Mouse (Mus musculus) intestine, embryonic 14.5 days (tissue): ENCODE data around the gene Adcy2. TPM values are rescaled to one million over a fixed set of nuclear protein-coding genes. Genes with fewer than 3 reads are reported as not detected.
A peak's percentile ranks its signal among the peaks of the same experiment; 100 is the strongest.

Experiments used
- ATAC-seq: fragments of 200-750 bp; cut with Nextera tagmentation; replicated peaks from 2 replicates; pipeline ENCODE4 v1.8.0; 2017; ENCODE audit warnings: low read depth, moderate number of reproducible peaks, moderate TSS enrichment, moderate library complexity; ENCODE audit not compliant: low FRiP score, low TSS enrichment
- DNase-seq: peaks from one replicate; pipeline ENCODE4 v3.0.0-alpha.2; 2018; ENCODE audit warnings: low spot score
- H3K27ac ChIP-seq: fragments of 300-500 bp; sonication (generic); 2 replicates; pipeline ENCODE4 v1.5.1; 2014; ENCODE audit warnings: low read depth, mild to moderate bottlenecking, control low read depth
- H3K27me3 ChIP-seq: fragments of 300-500 bp; sonication (generic); replicated peaks from 2 replicates; pipeline ENCODE4 v1.6.1; 2014; ENCODE audit warnings: low read length, control low read depth; ENCODE audit not compliant: control insufficient read depth, insufficient read depth
- H3K36me3 ChIP-seq: fragments of 300-500 bp; sonication (generic); 2 replicates; pipeline ENCODE4 v1.6.1; 2014; ENCODE audit warnings: low read length, control low read depth; ENCODE audit not compliant: control insufficient read depth, insufficient read depth
- H3K4me1 ChIP-seq: fragments of 300-500 bp; sonication (generic); replicated peaks from 2 replicates; pipeline ENCODE4 v1.6.1; 2014; ENCODE audit warnings: low read length, control low read depth, mixed read lengths; ENCODE audit not compliant: control insufficient read depth, insufficient read depth
- H3K4me2 ChIP-seq: fragments of 300-500 bp; sonication (generic); 2 replicates; pipeline ENCODE4 v1.6.1; 2014; ENCODE audit warnings: low read length
- H3K4me3 ChIP-seq: fragments of 300-500 bp; sonication (generic); 2 replicates; pipeline ENCODE4 v1.5.1; 2014; ENCODE audit warnings: low read depth, low read length, control low read depth, mixed read lengths
- H3K9ac ChIP-seq: fragments of 300-500 bp; sonication (generic); 2 replicates; pipeline ENCODE4 v1.6.1; 2014; ENCODE audit warnings: mild to moderate bottlenecking, low read length
- H3K9me3 ChIP-seq: fragments of 300-500 bp; sonication (generic); 2 replicates; pipeline ENCODE4 v1.6.1; 2016; ENCODE audit warnings: low read length, control low read depth; ENCODE audit not compliant: control insufficient read depth
- WGBS: fragments of 180-500 bp; shearing (Covaris S2); extraction: QIAGEN DNeasy Blood & Tissue Kit; methylation state at CpG from one replicate; pipeline ENCODE4 v1.1.7; 2014; 5-methylcytosine and 5-hydroxymethylcytosine counted together
- polyA plus RNA-seq: library from polyadenylated mRNA; unstranded; fragments of >200 nt; fragmentation: Nextera tagmentation; extraction: Ambion mirVana; gene quantifications from 2 replicates; pipeline ENCODE4 v1.2.1, GENCODE M21; 2014

Adcy2 gene
- polyA plus RNA-seq, 1 experiment from 2014 or later, result 5.5 TPM

GRCm38 (mm10) chr13:69006915-69007314, 7.6 kb upstream of the Adcy2 start:
- no peaks in the 10 kb centered on the region for H3K4me1 ChIP-seq
- no peaks in the 10 kb centered on the region for H3K27me3 ChIP-seq
- DNase-seq (no peak), ATAC-seq (no peak)
- no peak overlapping the region for H3K4me3 ChIP-seq
- 72% methylated on average over 5 of the region's 5 CpGs for WGBS
- no peak overlapping the region for H3K9ac ChIP-seq
- H3K9me3 ChIP-seq, result no peaks in the 10 kb centered on the region
- no peaks in the 10 kb centered on the region for H3K36me3 ChIP-seq
- H3K27ac ChIP-seq, result no peak overlapping the region
- H3K4me2 ChIP-seq, result no peak overlapping the region

- 81% methylated on average over 4 of the region's 4 CpGs for WGBS
- no peak for ATAC-seq
- H3K4me3 ChIP-seq, result no peak overlapping the region
Observed at GRCm38 (mm10) chr13:69006091-69006490, 6.8 kb upstream of the Adcy2 start.

GRCm38 (mm10) chr13:69004406-69004805, 5.1 kb upstream of the Adcy2 start:
- no peaks in the 10 kb centered on the region for H3K36me3 ChIP-seq
- H3K27me3 ChIP-seq, result peaks cover 5% of the 10 kb centered on the region; the same call in 1 of the 2 replicates
- no peak overlapping the region for H3K9ac ChIP-seq
- ATAC-seq, result no peak
- no peak for DNase-seq
- no peaks in the 10 kb centered on the region for H3K9me3 ChIP-seq
- no peak overlapping the region for H3K4me2 ChIP-seq
- no peaks in the 10 kb centered on the region for H3K4me1 ChIP-seq
- WGBS, result 86% methylated on average over 4 of the region's 4 CpGs
- no peak overlapping the region for H3K27ac ChIP-seq
- H3K4me3 ChIP-seq, result no peak overlapping the region

More at GRCm38 (mm10) chr13:69006091-69006490, 6.8 kb upstream of the Adcy2 start:
- DNase-seq, result no peak
- H3K9ac ChIP-seq, result no peak overlapping the region
- no peak overlapping the region for H3K4me2 ChIP-seq
- H3K9me3 ChIP-seq, result no peaks in the 10 kb centered on the region
- no peaks in the 10 kb centered on the region for H3K36me3 ChIP-seq
- no peak overlapping the region for H3K27ac ChIP-seq
- no peaks in the 10 kb centered on the region for H3K27me3 ChIP-seq
- no peaks in the 10 kb centered on the region for H3K4me1 ChIP-seq

- Histone ChIP-seq H3K9me3 (no peaks in the 10 kb centered on the region), H3K27ac (no peak overlapping the region), H3K4me2 (no peak overlapping the region), H3K27me3 (peaks cover 9% of the 10 kb centered on the region), H3K4me3 (no peak overlapping the region), H3K36me3 (no peaks in the 10 kb centered on the region), H3K9ac (no peak overlapping the region), H3K4me1 (peaks cover 7% of the 10 kb centered on the region)
- 62% methylated on average over 5 of the region's 5 CpGs for WGBS
- ATAC-seq (no peak; the same call in 1 of the 2 replicates), DNase-seq (no peak)
Observed at GRCm38 (mm10) chr13:69002631-69003030, 3.3 kb upstream of the Adcy2 start.

- 20% methylated on average over 4 of the region's 4 CpGs for WGBS
- Histone ChIP-seq H3K4me2 (no peak overlapping the region), H3K4me1 (peaks cover 9% of the 10 kb centered on the region), H3K4me3 (no peak overlapping the region), H3K36me3 (no peaks in the 10 kb centered on the region), H3K27me3 (peaks cover 12% of the 10 kb centered on the region), H3K9ac (no peak overlapping the region), H3K27ac (no peak overlapping the region), H3K9me3 (no peaks in the 10 kb centered on the region)
- DNase-seq, result peak; percentile 63
- no peak for ATAC-seq
Observed at GRCm38 (mm10) chr13:69002173-69002572, 2.8 kb upstream of the Adcy2 start.

GRCm38 (mm10) chr13:68999826-69000225, 485 bp upstream of the Adcy2 start:
- Histone ChIP-seq H3K4me3 (peak overlapping the region; percentile 57), H3K27me3 (peaks cover 12% of the 10 kb centered on the region), H3K4me1 (peaks cover 13% of the 10 kb centered on the region), H3K4me2 (peak overlapping the region; percentile 85), H3K9me3 (no peaks in the 10 kb centered on the region), H3K27ac (no peak overlapping the region), H3K36me3 (no peaks in the 10 kb centered on the region), H3K9ac (no peak overlapping the region)
- 31% methylated on average over 5 of the region's 5 CpGs for WGBS
- no peak for DNase-seq
- no peak for ATAC-seq

GRCm38 (mm10) chr13:68998558-68998917, 803 bp downstream of the Adcy2 start:
- no peak for ATAC-seq

GRCm38 (mm10) chr13:68997821-68998551, 1.4 kb downstream of the Adcy2 start:
- DNase-seq (peak; percentile 65), ATAC-seq (no peak)
- Histone ChIP-seq H3K36me3 (no peaks in the 10 kb centered on the region), H3K4me3 (peak overlapping the region; percentile 57), H3K4me1 (peaks cover 13% of the 10 kb centered on the region), H3K4me2 (peak overlapping the region; percentile 85), H3K9me3 (no peaks in the 10 kb centered on the region), H3K9ac (peak overlapping the region; percentile 69), H3K27ac (no peak overlapping the region), H3K27me3 (peaks cover 12% of the 10 kb centered on the region)
- 6% methylated on average over 22 of the region's 22 CpGs for WGBS

More at GRCm38 (mm10) chr13:68998558-68998917, 803 bp downstream of the Adcy2 start:
- under 1% methylated on average over 17 of the region's 17 CpGs for WGBS
- Histone ChIP-seq H3K4me1 (peaks cover 13% of the 10 kb centered on the region), H3K4me3 (peak overlapping the region; percentile 57), H3K9ac (peak overlapping the region; percentile 69), H3K27me3 (peaks cover 12% of the 10 kb centered on the region), H3K9me3 (no peaks in the 10 kb centered on the region), H3K36me3 (no peaks in the 10 kb centered on the region), H3K4me2 (peak overlapping the region; percentile 85), H3K27ac (no peak overlapping the region)
- peak; percentile 52 for DNase-seq

- DNase-seq, result no peak
- Histone ChIP-seq H3K27ac (no peak overlapping the region), H3K36me3 (no peaks in the 10 kb centered on the region), H3K4me3 (peak overlapping the region; percentile 57), H3K9me3 (no peaks in the 10 kb centered on the region), H3K9ac (no peak overlapping the region), H3K4me2 (peak overlapping the region; percentile 85), H3K4me1 (peaks cover 13% of the 10 kb centered on the region), H3K27me3 (peaks cover 12% of the 10 kb centered on the region)
- WGBS, result 19% methylated on average over 10 of the region's 10 CpGs
- no peak for ATAC-seq
Observed at GRCm38 (mm10) chr13:68997386-68997785, 2.0 kb downstream of the Adcy2 start.
